Mouse (Mus musculus) embryonic facial prominence, embryonic 15.5 days (tissue): ENCODE measurements at regions not wholly inside any gene's neighbourhood (a gene's known extent, or its start where the extent isn't known, plus 50 kb on each side); places are given as distances from the start of the nearest gene placed in this dataset.
A peak's percentile ranks its signal among the peaks of the same experiment; 100 is the strongest.

Source experiments
- ATAC-seq: fragments of 200-750 bp; cut with Nextera tagmentation; 2 replicates; pipeline ENCODE4 v1.8.0; 2017; ENCODE audit warnings: low read depth, moderate TSS enrichment; ENCODE audit not compliant: insufficient number of reproducible peaks, low FRiP score, low TSS enrichment
- H3K27ac ChIP-seq: fragments of 300-500 bp; sonication (generic); replicated peaks from 2 replicates; pipeline ENCODE4 v1.5.1; 2015; ENCODE audit warnings: mild to moderate bottlenecking, inconsistent platforms
- H3K27me3 ChIP-seq: fragments of 300-500 bp; sonication (generic); 2 replicates; pipeline ENCODE4 v1.6.1; 2015; ENCODE audit warnings: inconsistent platforms
- H3K36me3 ChIP-seq: fragments of 300-500 bp; sonication (generic); 2 replicates; pipeline ENCODE4 v1.6.1; 2015; ENCODE audit warnings: mild to moderate bottlenecking, inconsistent platforms
- H3K4me1 ChIP-seq: fragments of 300-500 bp; sonication (generic); 2 replicates; pipeline ENCODE4 v1.6.1; 2015; ENCODE audit warnings: inconsistent platforms
- H3K4me2 ChIP-seq: fragments of 300-500 bp; sonication (generic); replicated peaks from 2 replicates; pipeline ENCODE4 v1.6.1; 2015; ENCODE audit warnings: mild to moderate bottlenecking, inconsistent platforms
- H3K4me3 ChIP-seq: fragments of 300-500 bp; sonication (generic); replicated peaks from 2 replicates; pipeline ENCODE4 v1.5.1; 2015; ENCODE audit warnings: mild to moderate bottlenecking, inconsistent platforms
- H3K9ac ChIP-seq: fragments of 300-500 bp; sonication (generic); 2 replicates; pipeline ENCODE4 v1.6.1; 2015; ENCODE audit warnings: inconsistent platforms
- H3K9me3 ChIP-seq: fragments of 300-500 bp; sonication (generic); replicated peaks from 2 replicates; pipeline ENCODE4 v1.6.1; 2016; ENCODE audit warnings: inconsistent platforms
- WGBS: fragments of 180-500 bp; shearing (Covaris S2); methylation state at CpG from one replicate; pipeline ENCODE4 v1.1.7; 2015; 5-methylcytosine and 5-hydroxymethylcytosine counted together

GRCm38 (mm10) chr12:27823392-27823791 is 481.0 kb upstream of the Sox11 start:
- no peaks in the 10 kb centered on the region for H3K27me3 ChIP-seq
- 76% methylated on average over 6 of the region's 6 CpGs for WGBS

GRCm38 (mm10) chr12:27796642-27797041 is 454.3 kb upstream of the Sox11 start:
- no peak for ATAC-seq
- WGBS: 67% methylated on average over 4 of the region's 4 CpGs
- H3K36me3 ChIP-seq: no peaks in the 10 kb centered on the region
- no peak overlapping the region for H3K4me3 ChIP-seq
- H3K27me3 ChIP-seq: no peaks in the 10 kb centered on the region
- no peaks in the 10 kb centered on the region for H3K4me1 ChIP-seq
- H3K9me3 ChIP-seq: no peaks in the 10 kb centered on the region
- H3K27ac ChIP-seq: 0 out of 2 replicates have a peak overlapping the region, but pooled peaks have one; percentile 3
- H3K9ac ChIP-seq: no peak overlapping the region
- H3K4me2 ChIP-seq: no peak overlapping the region

More at GRCm38 (mm10) chr12:27823392-27823791, 481.0 kb upstream of the Sox11 start:
- H3K27ac ChIP-seq: no peak overlapping the region
- H3K4me2 ChIP-seq: no peak overlapping the region
- H3K9ac ChIP-seq: no peak overlapping the region
- H3K9me3 ChIP-seq: no peaks in the 10 kb centered on the region
- no peak for ATAC-seq
- H3K4me1 ChIP-seq: no peaks in the 10 kb centered on the region
- H3K36me3 ChIP-seq: no peaks in the 10 kb centered on the region
- no peak overlapping the region for H3K4me3 ChIP-seq

GRCm38 (mm10) chr12:27786716-27787291 is 444.4 kb upstream of the Sox11 start:
- no peaks in the 10 kb centered on the region for H3K4me1 ChIP-seq
- no peak overlapping the region for H3K4me2 ChIP-seq
- no peaks in the 10 kb centered on the region for H3K9me3 ChIP-seq
- no peak overlapping the region for H3K4me3 ChIP-seq
- no peaks in the 10 kb centered on the region for H3K27me3 ChIP-seq
- no peak overlapping the region for H3K27ac ChIP-seq
- no peaks in the 10 kb centered on the region for H3K36me3 ChIP-seq
- 44% methylated on average over 3 of the region's 3 CpGs for WGBS
- no peak for ATAC-seq
- H3K9ac ChIP-seq: no peak overlapping the region

GRCm38 (mm10) chr12:27780801-27781200 is 438.4 kb upstream of the Sox11 start:
- 83% methylated on average over 1 of the region's 1 CpGs for WGBS
- no peaks in the 10 kb centered on the region for H3K9me3 ChIP-seq

GRCm38 (mm10) chr12:27765948-27766347 is 423.6 kb upstream of the Sox11 start:
- H3K4me3 ChIP-seq: no peak overlapping the region
- H3K27ac ChIP-seq: no peak overlapping the region
- H3K4me2 ChIP-seq: no peak overlapping the region
- H3K9ac ChIP-seq: no peak overlapping the region
- no peaks in the 10 kb centered on the region for H3K9me3 ChIP-seq
- no peaks in the 10 kb centered on the region for H3K4me1 ChIP-seq
- 59% methylated on average over 1 of the region's 1 CpGs for WGBS
- no peaks in the 10 kb centered on the region for H3K36me3 ChIP-seq
- no peak for ATAC-seq
- no peaks in the 10 kb centered on the region for H3K27me3 ChIP-seq

More at GRCm38 (mm10) chr12:27780801-27781200, 438.4 kb upstream of the Sox11 start:
- H3K9ac ChIP-seq: no peak overlapping the region
- H3K4me1 ChIP-seq: no peaks in the 10 kb centered on the region
- no peak overlapping the region for H3K4me2 ChIP-seq
- H3K36me3 ChIP-seq: no peaks in the 10 kb centered on the region
- no peak for ATAC-seq
- H3K27ac ChIP-seq: no peak overlapping the region
- H3K27me3 ChIP-seq: no peaks in the 10 kb centered on the region
- no peak overlapping the region for H3K4me3 ChIP-seq

- ATAC-seq: no peak
- no peaks in the 10 kb centered on the region for H3K27me3 ChIP-seq
- no peak overlapping the region for H3K9ac ChIP-seq
- no peaks in the 10 kb centered on the region for H3K36me3 ChIP-seq
- H3K27ac ChIP-seq: no peak overlapping the region
- H3K9me3 ChIP-seq: no peaks in the 10 kb centered on the region
- no peak overlapping the region for H3K4me3 ChIP-seq
- H3K4me2 ChIP-seq: no peak overlapping the region
- no peaks in the 10 kb centered on the region for H3K4me1 ChIP-seq
These were observed 416.6 kb upstream of the Sox11 start for GRCm38 (mm10) chr12:27759016-27759415.

- no peak overlapping the region for H3K9ac ChIP-seq
- no peak overlapping the region for H3K27ac ChIP-seq
- H3K4me2 ChIP-seq: no peak overlapping the region
- no peak overlapping the region for H3K4me3 ChIP-seq
- no peak for ATAC-seq
- no peaks in the 10 kb centered on the region for H3K9me3 ChIP-seq
- no peaks in the 10 kb centered on the region for H3K4me1 ChIP-seq
- H3K36me3 ChIP-seq: no peaks in the 10 kb centered on the region
- no peaks in the 10 kb centered on the region for H3K27me3 ChIP-seq
These were observed 415.3 kb upstream of the Sox11 start for GRCm38 (mm10) chr12:27757641-27758040.

- H3K27me3 ChIP-seq: no peaks in the 10 kb centered on the region
- H3K4me1 ChIP-seq: 0 out of 2 replicates have a peak, but pooled peaks cover 5% of the 10 kb centered on the region
- H3K36me3 ChIP-seq: no peaks in the 10 kb centered on the region
- H3K9ac ChIP-seq: no peak overlapping the region
- peak overlapping the region; percentile 18; the same call in 1 of the 2 replicates for H3K4me2 ChIP-seq
- H3K27ac ChIP-seq: no peak overlapping the region
- no peak overlapping the region for H3K4me3 ChIP-seq
- no peak for ATAC-seq
- WGBS: 36% methylated on average over 5 of the region's 5 CpGs
- no peaks in the 10 kb centered on the region for H3K9me3 ChIP-seq
These were observed 382.3 kb upstream of the Sox11 start for GRCm38 (mm10) chr12:27724619-27725200.

- no peak overlapping the region for H3K27ac ChIP-seq
- no peaks in the 10 kb centered on the region for H3K27me3 ChIP-seq
- no peak overlapping the region for H3K9ac ChIP-seq
- no peak overlapping the region for H3K4me2 ChIP-seq
- ATAC-seq: no peak
- H3K4me3 ChIP-seq: no peak overlapping the region
- no peaks in the 10 kb centered on the region for H3K9me3 ChIP-seq
- H3K4me1 ChIP-seq: no peaks in the 10 kb centered on the region
- no peaks in the 10 kb centered on the region for H3K36me3 ChIP-seq
These were observed 338.1 kb upstream of the Sox11 start for GRCm38 (mm10) chr12:27680459-27680858.

- H3K27ac ChIP-seq: no peak overlapping the region
- no peaks in the 10 kb centered on the region for H3K27me3 ChIP-seq
- H3K4me3 ChIP-seq: no peak overlapping the region
- no peak overlapping the region for H3K9ac ChIP-seq
- H3K9me3 ChIP-seq: no peaks in the 10 kb centered on the region
- no peak overlapping the region for H3K4me2 ChIP-seq
- no peaks in the 10 kb centered on the region for H3K36me3 ChIP-seq
- no peaks in the 10 kb centered on the region for H3K4me1 ChIP-seq
- ATAC-seq: no peak
These were observed 331.0 kb upstream of the Sox11 start for GRCm38 (mm10) chr12:27673404-27673803.

- no peak overlapping the region for H3K4me2 ChIP-seq
- no peak overlapping the region for H3K27ac ChIP-seq
- no peak overlapping the region for H3K4me3 ChIP-seq
- H3K36me3 ChIP-seq: no peaks in the 10 kb centered on the region
- no peak overlapping the region for H3K9ac ChIP-seq
- no peaks in the 10 kb centered on the region for H3K27me3 ChIP-seq
- 51% methylated on average over 9 of the region's 9 CpGs for WGBS
- no peaks in the 10 kb centered on the region for H3K9me3 ChIP-seq
- no peak for ATAC-seq
- H3K4me1 ChIP-seq: no peaks in the 10 kb centered on the region
These were observed 328.3 kb upstream of the Sox11 start for GRCm38 (mm10) chr12:27670650-27671084.

- Histone ChIP-seq H3K36me3 (no peaks in the 10 kb centered on the region), H3K4me2 (no peak overlapping the region), H3K4me1 (no peaks in the 10 kb centered on the region), H3K27me3 (no peaks in the 10 kb centered on the region), H3K4me3 (no peak overlapping the region), H3K9ac (no peak overlapping the region), H3K9me3 (no peaks in the 10 kb centered on the region), H3K27ac (no peak overlapping the region)
- WGBS: 75% methylated on average over 7 of the region's 7 CpGs
- ATAC-seq: no peak
These were observed 327.8 kb upstream of the Sox11 start for GRCm38 (mm10) chr12:27670190-27670589.
